Mouse (Mus musculus) thymus, postnatal 14 days (tissue): Measurements from ENCODE around the gene Fkbp11.

Experiments
- DNase-seq: peaks from one replicate; pipeline ENCODE4 v3.0.0; 2021

Gene Fkbp11

DNA sequence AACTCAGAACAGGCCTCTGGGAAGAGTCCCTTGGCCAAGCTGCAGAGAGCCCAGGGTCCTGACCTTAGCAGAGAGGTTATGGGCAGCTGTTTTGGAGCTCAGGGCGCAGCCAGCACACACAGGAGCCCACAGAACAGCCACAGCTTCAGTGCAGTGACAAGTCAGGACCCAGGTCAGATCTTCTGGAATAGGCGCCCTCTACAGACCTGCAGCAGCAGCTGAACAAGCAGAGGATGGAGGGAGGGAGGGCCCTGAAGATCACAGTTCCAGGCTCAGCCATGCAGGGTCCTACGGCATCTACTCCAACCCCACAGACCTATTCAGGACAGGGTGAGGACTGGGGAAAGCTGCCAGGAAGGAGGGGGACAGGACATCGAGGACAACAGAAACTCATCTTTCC is 10.8 kb upstream of the Fkbp11 start:
- DNase-seq, result no peak

DNA sequence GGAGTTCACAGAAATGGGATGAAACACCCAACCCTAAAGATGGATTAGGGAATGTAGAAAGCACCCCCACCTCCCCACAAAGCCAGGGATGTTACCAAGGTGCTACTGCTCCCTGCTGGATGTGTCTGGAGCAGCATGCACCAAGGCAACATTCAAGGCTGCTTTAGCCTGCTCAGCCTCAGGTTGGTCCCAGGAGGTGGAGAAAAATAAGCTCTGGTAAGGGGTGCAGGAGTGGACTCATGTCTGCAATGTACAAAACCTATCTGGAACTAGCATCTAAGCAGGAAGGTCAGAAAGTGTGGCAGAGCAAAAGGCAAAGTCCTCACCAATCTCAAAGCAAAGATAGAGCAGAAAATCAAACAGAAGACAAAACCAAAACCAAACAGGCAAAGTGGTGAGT is 9.9 kb upstream of the Fkbp11 start:
- DNase-seq, result peak; percentile 41

DNA sequence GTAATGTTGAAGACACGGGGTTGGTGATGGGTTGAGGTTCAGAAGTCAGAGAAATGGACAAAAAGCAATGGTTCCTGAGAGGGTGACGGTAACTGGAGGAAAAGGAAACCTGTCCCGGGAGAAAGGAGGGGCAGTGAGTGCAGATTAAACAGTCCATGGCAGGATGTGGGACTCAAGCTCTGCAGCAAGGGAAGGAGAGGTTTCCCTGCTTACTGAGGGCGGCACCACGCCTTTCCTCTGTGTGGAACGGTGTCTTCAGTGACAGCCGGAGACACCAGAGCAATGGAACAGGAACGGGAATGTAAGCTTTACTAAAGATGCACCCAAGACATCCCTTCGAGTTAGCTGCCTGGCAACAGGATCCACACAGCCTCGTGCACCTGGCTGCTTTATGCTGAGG is 8.5 kb upstream of the Fkbp11 start:
- DNase-seq, result no peak

- DNase-seq, result no peak
Observed at GRCm38 (mm10) chr15:98733976-98734566, 6.1 kb upstream of the Fkbp11 start.

GRCm38 (mm10) chr15:98733370-98733769 is 5.4 kb upstream of the Fkbp11 start:
- DNase-seq, result no peak

DNA sequence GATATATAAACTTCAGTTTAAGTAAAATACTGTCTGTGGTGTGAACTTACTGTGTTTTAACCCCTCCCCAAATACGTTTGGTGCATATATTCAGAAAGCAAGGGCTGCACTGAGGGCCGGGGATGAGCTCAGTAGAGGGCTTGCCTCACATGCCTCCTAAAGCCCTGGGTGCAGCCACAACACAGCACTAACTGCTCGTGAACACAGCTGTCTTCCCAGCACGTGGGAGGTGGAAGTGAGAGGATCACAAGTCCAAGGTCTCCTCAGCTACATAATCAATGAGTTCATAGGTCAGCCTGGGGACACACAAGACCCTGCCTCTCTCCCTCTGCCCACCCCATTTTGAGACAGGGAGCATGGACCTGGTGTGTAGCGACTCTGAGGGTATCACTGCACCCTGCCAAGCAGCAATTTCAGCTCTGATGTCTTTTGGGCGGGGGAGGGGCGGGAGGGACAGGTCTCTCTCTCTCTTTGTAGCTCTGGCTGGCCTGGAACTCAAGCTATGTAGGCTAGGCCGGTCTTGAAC is 4.1 kb upstream of the Fkbp11 start:
- DNase-seq, result no peak

- DNase-seq, result no peak
Observed at GRCm38 (mm10) chr15:98730790-98731189, 2.8 kb upstream of the Fkbp11 start.

DNA sequence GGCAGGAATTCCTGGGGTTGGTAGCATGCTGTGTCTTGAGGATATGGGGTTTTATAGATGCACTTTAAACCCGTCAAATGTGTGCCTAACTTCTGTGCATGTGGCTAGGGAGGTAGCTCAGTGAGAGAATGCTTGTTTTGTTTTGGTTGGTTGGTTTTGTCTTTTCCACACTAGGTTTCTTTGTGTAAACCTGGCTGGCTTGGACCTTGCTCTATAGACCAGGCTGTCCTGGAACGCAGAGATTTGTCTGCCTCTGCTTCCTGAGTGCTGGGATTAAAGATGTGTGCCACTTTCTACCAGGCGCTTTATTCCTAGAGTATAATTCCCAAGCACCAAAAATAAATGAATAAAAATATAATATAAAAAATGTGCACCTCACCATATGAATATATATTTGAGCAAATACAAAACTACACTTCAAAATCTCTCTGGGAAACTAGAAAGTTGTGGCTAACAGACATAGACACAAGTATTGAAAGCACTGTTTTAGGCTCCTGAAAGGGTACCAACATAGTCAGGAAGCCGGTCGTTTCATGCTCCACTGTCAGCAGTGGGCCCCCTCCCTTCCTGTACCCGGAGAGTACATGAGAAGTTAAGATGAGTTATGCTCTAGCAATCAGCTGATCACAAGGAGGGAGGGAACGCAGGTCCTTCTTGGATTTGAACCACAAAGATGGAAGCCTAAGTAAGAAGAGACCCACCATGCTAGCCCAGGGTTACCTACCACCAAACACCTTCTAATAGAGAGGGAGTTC is 2.0 kb upstream of the Fkbp11 start:
- DNase-seq, result no peak

GRCm38 (mm10) chr15:98728366-98728765 is 368 bp upstream of the Fkbp11 start:
- no peak for DNase-seq

- no peak for DNase-seq
Observed at GRCm38 (mm10) chr15:98726746-98727145, 1.3 kb downstream of the Fkbp11 start.

DNA sequence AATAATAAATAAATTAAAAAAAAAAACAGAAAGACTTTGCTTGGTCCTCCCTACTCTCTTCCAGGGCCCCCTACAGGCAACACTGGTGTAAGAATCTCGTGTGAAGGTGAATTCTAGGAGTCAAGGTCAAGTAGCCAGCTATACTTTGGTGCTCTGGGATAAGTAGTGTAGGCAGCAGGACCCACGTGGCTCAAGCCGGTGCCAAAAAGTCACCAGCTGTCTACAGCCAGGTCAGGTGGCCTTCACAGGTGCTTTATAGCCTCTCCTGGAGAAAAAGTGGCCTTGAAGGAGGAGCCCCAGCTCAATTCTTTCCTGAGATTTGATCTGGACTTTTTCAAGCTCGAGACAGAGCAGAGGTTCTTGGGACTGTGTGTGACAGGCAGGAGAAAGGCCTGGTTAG is 1.9 kb downstream of the Fkbp11 start:
- no peak for DNase-seq

DNA sequence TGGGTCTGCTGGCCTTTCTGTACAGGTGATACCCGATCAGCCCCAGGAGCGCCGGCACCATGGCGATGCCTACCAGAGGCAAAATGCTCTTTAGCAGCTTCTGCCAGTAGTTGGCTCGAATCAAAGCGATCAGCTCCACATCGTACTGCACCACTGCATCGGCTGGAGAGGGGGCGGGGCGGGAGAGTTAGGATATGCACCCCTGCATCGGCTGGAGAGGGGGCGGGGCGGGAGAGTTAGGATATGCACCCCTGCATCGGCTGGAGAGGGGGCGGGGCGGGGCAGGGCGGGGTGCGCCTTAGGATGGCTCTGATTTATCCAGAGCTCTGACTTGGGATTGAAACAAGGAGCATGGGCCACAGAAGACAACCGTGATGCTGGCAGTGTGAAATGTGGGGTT is 3.6 kb downstream of the Fkbp11 start:
- DNase-seq, result no peak

GRCm38 (mm10) chr15:98722854-98723253 is 5.1 kb downstream of the Fkbp11 start:
- DNase-seq, result peak; percentile 47

DNA sequence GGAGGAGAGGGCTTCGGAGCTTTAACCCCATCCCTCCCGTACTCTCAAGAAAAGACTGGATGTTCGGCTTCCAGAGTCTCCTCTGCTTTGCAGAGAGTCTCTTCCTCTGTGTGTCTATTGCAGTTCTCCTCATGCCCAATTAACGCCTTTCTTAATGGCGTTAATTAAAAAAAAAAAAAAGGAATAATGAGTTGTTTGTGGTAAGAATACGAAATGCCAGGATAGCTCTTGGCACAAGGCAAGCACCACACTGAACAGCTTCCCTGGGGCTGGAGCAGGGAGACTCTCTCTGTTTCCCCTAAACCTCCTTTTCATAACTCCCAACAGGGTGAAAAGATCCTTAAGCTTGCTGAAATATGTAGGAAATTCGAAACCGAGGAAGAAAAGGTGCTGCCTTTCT is 5.8 kb downstream of the Fkbp11 start:
- no peak for DNase-seq

DNA sequence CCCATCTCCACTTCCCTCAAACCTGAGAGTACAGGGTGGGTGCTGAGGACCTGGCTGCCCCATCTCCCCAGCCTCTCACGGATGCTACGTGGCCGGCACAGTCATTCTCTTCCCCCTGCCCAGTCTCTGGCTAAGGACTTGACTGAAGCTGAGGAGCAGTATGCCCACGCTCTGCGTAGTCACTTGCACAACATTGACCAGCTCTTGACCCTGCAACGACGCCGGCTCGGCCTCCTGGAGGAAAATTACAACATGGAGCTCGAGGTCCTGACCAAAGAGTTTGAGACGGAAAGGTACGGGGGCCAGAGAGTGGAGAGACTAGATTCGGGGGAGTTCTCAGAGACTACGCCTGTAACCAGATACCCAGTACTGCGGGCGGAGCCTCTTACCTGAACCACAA is 10.7 kb downstream of the Fkbp11 start:
- DNase-seq, result no peak

GRCm38 (mm10) chr15:98714230-98714652 is 13.8 kb downstream of the Fkbp11 start:
- DNase-seq, result no peak

- peak; percentile 82 for DNase-seq
Observed at GRCm38 (mm10) chr15:98710442-98710841, 17.6 kb downstream of the Fkbp11 start.

DNA sequence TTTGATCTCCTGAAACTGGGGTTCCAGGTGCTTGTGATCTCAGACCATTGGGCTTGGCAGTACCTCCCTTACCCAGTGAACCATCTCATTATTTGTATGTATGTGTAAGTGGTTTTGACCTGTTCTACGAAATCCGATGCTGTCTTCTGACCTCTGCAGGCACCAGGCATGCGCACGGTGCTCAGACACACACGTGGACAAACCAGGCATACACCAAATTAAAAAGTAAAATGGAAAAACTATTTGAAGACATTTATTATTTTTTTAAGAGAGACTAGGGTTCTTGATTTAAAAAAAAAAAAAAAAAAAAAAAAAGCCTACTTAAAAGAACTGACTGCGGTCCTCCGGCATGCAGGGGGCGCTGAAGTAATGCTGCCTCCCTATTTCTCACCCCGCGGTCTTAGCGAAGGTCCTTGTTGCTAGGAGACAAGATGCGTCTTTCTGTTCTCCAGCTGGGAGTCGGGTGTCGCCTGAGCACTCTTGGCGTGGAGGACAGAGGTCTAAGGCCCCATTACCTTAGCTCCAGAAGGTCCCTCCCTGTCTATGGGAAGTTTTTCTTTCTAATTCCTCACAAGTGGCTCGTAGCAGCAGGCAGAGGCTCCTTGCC is 20.1 kb downstream of the Fkbp11 start, which contains the start of gene Ccdc65:
TSS of gene Ccdc65 (plus strand) at position 442 of the 607 bp plus-strand sequence.
- peak; percentile 76 for DNase-seq

GRCm38 (mm10) chr15:98704312-98704711 is 23.7 kb downstream of the Fkbp11 start:
- no peak for DNase-seq

GRCm38 (mm10) chr15:98699190-98700105 is 28.6 kb downstream of the Fkbp11 start:
- peak; percentile 89 for DNase-seq

DNA sequence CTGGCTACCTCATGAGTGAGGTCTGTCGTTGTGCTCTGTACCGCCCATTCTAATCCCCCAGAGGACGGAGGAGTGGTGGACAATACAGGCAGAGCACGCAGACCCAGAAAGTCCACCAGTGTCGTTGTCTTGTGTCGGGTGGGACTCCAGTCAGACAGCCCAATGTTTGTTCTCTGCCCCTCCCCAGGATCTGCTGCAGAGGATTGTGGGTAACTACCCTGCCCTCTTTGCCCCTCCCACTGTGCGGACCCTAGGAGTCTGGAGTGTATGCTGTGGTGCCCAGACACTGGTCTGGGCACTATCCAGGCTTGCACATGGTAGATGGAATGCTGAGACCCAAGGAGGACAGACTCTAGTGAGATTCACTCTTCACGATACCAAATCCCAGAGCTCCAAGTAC is 31.8 kb downstream of the Fkbp11 start:
- DNase-seq, result no peak

DNA sequence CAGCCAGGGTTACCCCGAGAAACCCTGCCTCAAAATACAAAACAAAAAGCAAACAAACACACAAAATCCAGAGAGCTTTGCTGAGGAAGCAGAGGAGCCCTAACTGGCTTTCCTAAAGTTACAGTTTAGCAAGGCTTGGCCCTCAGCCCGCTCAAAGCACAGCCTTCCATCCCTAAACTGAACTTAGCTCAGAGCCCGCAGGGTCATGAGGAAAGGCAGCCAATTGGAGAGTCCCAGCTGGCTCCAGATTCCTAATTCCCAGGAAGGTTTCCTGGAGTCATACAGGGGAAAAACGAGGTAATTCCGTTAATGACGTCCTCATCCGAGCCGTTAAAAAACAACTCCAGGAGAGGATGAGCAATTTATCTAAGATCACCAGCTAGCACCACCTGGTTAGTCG is 32.3 kb downstream of the Fkbp11 start:
- DNase-seq, result no peak

DNA sequence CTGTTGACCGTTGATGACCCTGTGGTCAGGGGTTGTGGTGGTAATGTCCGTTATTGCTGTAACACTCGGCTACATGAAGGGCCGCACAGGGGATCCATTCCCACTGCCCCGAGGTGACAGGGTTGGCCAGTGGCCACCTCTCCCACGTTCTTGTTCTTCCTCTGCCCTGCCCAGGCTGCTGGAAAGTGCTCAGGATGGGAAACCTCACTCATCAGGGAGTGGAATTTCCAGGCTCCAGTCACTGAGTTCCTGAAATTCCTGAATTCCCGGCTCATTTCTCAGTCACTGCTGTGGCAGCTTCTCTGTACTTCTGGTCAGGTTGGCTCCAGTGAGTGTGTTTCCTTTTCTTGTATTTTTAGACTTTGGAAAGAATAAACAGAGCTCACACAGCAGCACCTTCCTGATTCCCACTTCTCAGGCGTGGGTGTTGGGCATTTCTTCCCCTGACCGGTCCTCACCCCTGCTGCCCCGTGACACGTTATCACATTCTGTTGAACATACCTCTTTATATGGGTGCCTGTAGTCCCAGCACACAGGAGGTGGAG is 35.8 kb downstream of the Fkbp11 start:
- no peak for DNase-seq
